Mouse (Mus musculus): ENCODE measurements around the gene Cenpk. TPM values are rescaled to one million over a fixed set of nuclear protein-coding genes. Genes with fewer than 3 reads are reported as not detected.

Gene Cenpk
- 4.9 TPM for total RNA-seq (2023)

GRCm38 (mm10) chr13:104228384-104229066 is at the start of gene Cenpk, which contains the start of gene Ppwd1:
TSS of gene Cenpk (plus strand) at chr13:104228611.
TSS of gene Ppwd1 (minus strand) at chr13:104228843.

GRCm38 (mm10) chr13:104178650-104179121 is 49.7 kb upstream of the Cenpk start, which contains the start of gene Trim23:
TSS of gene Trim23 (plus strand) at chr13:104178797.

GRCm38 (mm10) chr13:104287366-104288225 is 59.2 kb downstream of the Cenpk start, which contains the start of gene Adamts6:
TSS of gene Adamts6 (plus strand) at chr13:104287835.

Other genes starting within 250 kb of the Cenpk start
- 13.9 TPM for gene Nln, start 119.0 kb upstream of the Cenpk start, total RNA-seq (2023)
- 0.58 TPM for gene Sgtb, start 118.9 kb upstream of the Cenpk start, total RNA-seq (2023)
- gene Trappc13, start 50.1 kb upstream of the Cenpk start, total RNA-seq (2023): 26.3 TPM
- 15.1 TPM for gene Trim23, start 49.8 kb upstream of the Cenpk start, total RNA-seq (2023)
- 25.9 TPM for gene Ppwd1, start 232 bp downstream of the Cenpk start, total RNA-seq (2023)
- gene Adamts6, start 59.2 kb downstream of the Cenpk start, total RNA-seq (2023): 28.4 TPM